Mouse (Mus musculus): ENCODE measurements around the gene Cutc. TPM values are rescaled to one million over a fixed set of nuclear protein-coding genes. Genes with fewer than 3 reads are reported as not detected.

The Cutc gene
- 7.1 and 9.0 TPM in 2 replicates for polyA plus RNA-seq (2014; fragmentation: Nextera tagmentation; extraction: Ambion mirVana)

GRCm38 (mm10) chr19:43752489-43753225 is at the start of gene Cutc, which contains the start of gene Cox15:
TSS of gene Cutc (plus strand) at chr19:43752996.
TSS of gene Cox15 (minus strand) at chr19:43753000.
- H3K9ac ChIP-seq (ENCODE audit: low read length) = peak within 1 kb of the TSS; percentile 68
- peak within 1 kb of the TSS; percentile 90 for H3K27ac ChIP-seq (ENCODE audit: low read depth, low read length)
- peaks cover 32% of the 10 kb centered on the region for H3K36me3 ChIP-seq (ENCODE audit: control insufficient read depth, insufficient read depth, low read length)
- H3K4me1 ChIP-seq (ENCODE audit: control insufficient read depth, insufficient read depth, low read length) = no peaks in the 10 kb centered on the region; the same call in 1 of the 2 replicates
- DNase-seq (ENCODE audit: low spot score) (peak; percentile 98), ATAC-seq (peak; percentile 94)
- WGBS = 1% methylated on average over 60 of the region's 62 CpGs
- H3K9me3 ChIP-seq (replicated peaks; ENCODE audit: control insufficient read depth, low read length) = no peaks in the 10 kb centered on the region
- peak within 1 kb of the TSS; percentile 67 for H3K4me2 ChIP-seq (ENCODE audit: low read length)
- no peaks in the 10 kb centered on the region for H3K27me3 ChIP-seq (replicated peaks; ENCODE audit: control insufficient read depth, insufficient read depth, low read length)
- H3K4me3 ChIP-seq (ENCODE audit: low read depth, low read length) = peak within 1 kb of the TSS; percentile 55

GRCm38 (mm10) chr19:43704211-43704610 is 48.6 kb upstream of the Cutc start:
- ATAC-seq (no peak), DNase-seq (ENCODE audit: low spot score) (no peak)
- Histone ChIP-seq H3K36me3 (ENCODE audit: control insufficient read depth, insufficient read depth, low read length) (peaks cover 47% of the 10 kb centered on the region), H3K27ac (ENCODE audit: low read depth, low read length) (no peak overlapping the region), H3K4me1 (ENCODE audit: control insufficient read depth, insufficient read depth, low read length) (no peaks in the 10 kb centered on the region), H3K9me3 (replicated peaks; ENCODE audit: control insufficient read depth, low read length) (no peaks in the 10 kb centered on the region), H3K27me3 (replicated peaks; ENCODE audit: control insufficient read depth, insufficient read depth, low read length) (no peaks in the 10 kb centered on the region), H3K4me2 (ENCODE audit: low read length) (no peak overlapping the region), H3K9ac (ENCODE audit: low read length) (no peak overlapping the region), H3K4me3 (ENCODE audit: low read depth, low read length) (no peak overlapping the region)
- 93% methylated on average over 11 of the region's 11 CpGs for WGBS

DNA sequence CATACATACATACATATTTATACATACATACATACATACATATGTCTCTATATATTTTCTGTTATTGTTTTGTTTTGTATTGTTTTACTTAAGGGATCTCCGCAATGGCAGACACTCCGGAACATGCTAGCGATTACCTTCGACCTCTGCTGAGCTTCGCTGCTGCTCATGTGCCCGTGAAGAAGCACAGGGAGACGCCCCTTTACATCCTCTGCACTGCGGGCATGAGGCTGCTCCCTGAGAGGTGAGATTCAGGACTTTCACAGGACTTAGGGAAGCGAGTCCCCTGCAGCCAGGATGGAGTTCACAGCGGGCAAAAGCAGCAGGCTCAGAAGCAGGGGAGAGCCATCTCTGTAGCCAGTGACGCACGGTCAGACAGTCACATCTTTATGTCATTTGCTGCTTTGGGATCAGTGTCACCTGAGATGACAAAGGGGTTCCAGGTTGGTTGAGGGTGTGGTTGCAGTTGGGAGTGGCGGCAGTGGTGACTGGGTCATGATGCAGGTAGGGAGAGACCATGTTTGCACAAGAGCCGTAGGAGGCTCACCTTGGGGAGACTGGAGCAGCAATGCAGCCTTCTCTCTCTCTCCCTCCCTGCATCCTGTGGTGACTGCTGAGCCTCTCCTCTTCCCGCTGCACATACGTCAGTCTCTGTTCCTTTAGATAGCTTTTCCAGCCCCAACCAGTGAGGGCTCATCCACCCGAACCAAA is 47.9 kb upstream of the Cutc start:
- Histone ChIP-seq H3K27me3 (replicated peaks; ENCODE audit: control insufficient read depth, insufficient read depth, low read length) (no peaks in the 10 kb centered on the region), H3K4me2 (ENCODE audit: low read length) (no peak overlapping the region), H3K4me1 (ENCODE audit: control insufficient read depth, insufficient read depth, low read length) (no peaks in the 10 kb centered on the region), H3K27ac (ENCODE audit: low read depth, low read length) (no peak overlapping the region), H3K9ac (ENCODE audit: low read length) (no peak overlapping the region), H3K9me3 (replicated peaks; ENCODE audit: control insufficient read depth, low read length) (no peaks in the 10 kb centered on the region), H3K36me3 (ENCODE audit: control insufficient read depth, insufficient read depth, low read length) (peaks cover 43% of the 10 kb centered on the region), H3K4me3 (ENCODE audit: low read depth, low read length) (no peak overlapping the region)
- 94% methylated on average over 17 of the region's 17 CpGs for WGBS
- DNase-seq (ENCODE audit: low spot score) (no peak), ATAC-seq (no peak)

DNA sequence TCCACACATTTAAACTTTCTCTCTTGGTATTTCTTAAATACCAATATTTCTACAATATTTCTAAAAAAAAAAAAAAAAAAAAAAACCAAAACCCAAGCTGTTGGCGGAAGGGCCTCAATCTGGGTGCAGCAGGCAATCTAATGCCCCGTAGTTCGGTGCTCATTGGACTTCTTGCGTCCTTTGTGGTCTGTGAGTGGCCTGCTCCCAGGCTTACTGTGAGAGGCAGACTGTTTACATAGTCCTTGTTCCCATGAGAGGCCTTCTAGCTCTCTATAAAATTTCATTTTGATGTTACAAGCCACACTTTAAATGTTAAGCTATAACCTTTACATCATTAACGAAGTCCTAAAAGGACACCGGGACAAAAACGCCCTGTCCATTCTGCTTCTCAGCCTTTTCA is 44.6 kb upstream of the Cutc start:
- Histone ChIP-seq H3K9ac (ENCODE audit: low read length) (no peak overlapping the region), H3K36me3 (ENCODE audit: control insufficient read depth, insufficient read depth, low read length) (peaks cover 46% of the 10 kb centered on the region)

GRCm38 (mm10) chr19:43709317-43709716 is 43.5 kb upstream of the Cutc start:
- 86% methylated on average over 8 of the region's 8 CpGs for WGBS
- H3K36me3 ChIP-seq (ENCODE audit: control insufficient read depth, insufficient read depth, low read length) = peaks cover 42% of the 10 kb centered on the region
- no peak overlapping the region for H3K4me3 ChIP-seq (ENCODE audit: low read depth, low read length)
- no peak overlapping the region for H3K27ac ChIP-seq (ENCODE audit: low read depth, low read length)
- no peak overlapping the region for H3K9ac ChIP-seq (ENCODE audit: low read length)
- H3K4me1 ChIP-seq (ENCODE audit: control insufficient read depth, insufficient read depth, low read length) = no peaks in the 10 kb centered on the region
- no peaks in the 10 kb centered on the region for H3K9me3 ChIP-seq (replicated peaks; ENCODE audit: control insufficient read depth, low read length)
- no peak for ATAC-seq
- no peaks in the 10 kb centered on the region for H3K27me3 ChIP-seq (replicated peaks; ENCODE audit: control insufficient read depth, insufficient read depth, low read length)
- H3K4me2 ChIP-seq (ENCODE audit: low read length) = no peak overlapping the region
- no peak for DNase-seq (ENCODE audit: low spot score)

More for the DNA sequence above, 44.6 kb upstream of the Cutc start:
- DNase-seq (ENCODE audit: low spot score) (no peak), ATAC-seq (no peak)
- no peak overlapping the region for H3K4me2 ChIP-seq (ENCODE audit: low read length)
- no peaks in the 10 kb centered on the region for H3K27me3 ChIP-seq (replicated peaks; ENCODE audit: control insufficient read depth, insufficient read depth, low read length)
- no peaks in the 10 kb centered on the region for H3K9me3 ChIP-seq (replicated peaks; ENCODE audit: control insufficient read depth, low read length)
- WGBS = 89% methylated on average over 7 of the region's 7 CpGs
- no peak overlapping the region for H3K27ac ChIP-seq (ENCODE audit: low read depth, low read length)
- H3K4me1 ChIP-seq (ENCODE audit: control insufficient read depth, insufficient read depth, low read length) = no peaks in the 10 kb centered on the region
- H3K4me3 ChIP-seq (ENCODE audit: low read depth, low read length) = no peak overlapping the region

DNA sequence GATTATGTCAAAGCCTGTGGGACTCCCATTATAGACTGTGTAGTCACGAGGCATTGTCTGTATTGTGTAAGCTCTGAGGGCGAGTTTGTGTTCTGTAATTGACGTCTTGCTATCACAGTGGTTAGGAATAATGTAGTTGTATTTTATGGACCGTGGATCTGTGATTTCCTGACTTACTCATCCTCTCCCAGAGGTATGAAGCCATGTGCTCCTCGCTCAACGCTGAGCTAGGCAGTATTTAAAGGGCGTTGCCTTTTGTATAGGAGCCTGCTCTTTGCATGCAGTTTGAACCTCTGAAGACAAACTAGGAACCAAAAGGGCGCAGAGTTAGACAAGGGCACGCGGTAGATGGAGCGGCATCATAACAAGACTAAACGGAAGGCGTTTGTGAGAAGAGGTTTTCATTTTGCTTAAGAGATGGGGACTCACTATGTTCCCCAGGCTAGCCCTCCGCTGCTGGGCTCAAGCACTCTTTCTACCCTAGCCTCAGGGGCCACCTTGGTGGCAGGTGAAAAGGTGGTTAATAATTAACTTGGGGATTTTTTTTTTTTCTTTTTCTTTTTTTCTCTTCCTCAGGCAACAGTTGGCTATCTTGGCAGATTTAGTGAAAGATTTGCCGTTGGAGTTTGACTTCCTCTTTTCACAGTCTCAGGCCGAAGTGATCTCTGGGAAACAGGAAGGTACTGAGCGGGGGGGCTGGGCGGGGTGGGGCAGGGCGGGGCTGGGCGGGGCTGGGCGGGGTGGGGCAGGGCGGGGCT is 41.5 kb upstream of the Cutc start:
- WGBS = 58% methylated on average over 22 of the region's 22 CpGs
- no peak overlapping the region for H3K4me2 ChIP-seq (ENCODE audit: low read length)
- no peak overlapping the region for H3K27ac ChIP-seq (ENCODE audit: low read depth, low read length)
- H3K9me3 ChIP-seq (replicated peaks; ENCODE audit: control insufficient read depth, low read length) = no peaks in the 10 kb centered on the region
- ATAC-seq (no peak), DNase-seq (ENCODE audit: low spot score) (no peak)
- no peak overlapping the region for H3K9ac ChIP-seq (ENCODE audit: low read length)
- peaks cover 24% of the 10 kb centered on the region for H3K36me3 ChIP-seq (ENCODE audit: control insufficient read depth, insufficient read depth, low read length)
- H3K27me3 ChIP-seq (replicated peaks; ENCODE audit: control insufficient read depth, insufficient read depth, low read length) = no peaks in the 10 kb centered on the region
- H3K4me1 ChIP-seq (ENCODE audit: control insufficient read depth, insufficient read depth, low read length) = no peaks in the 10 kb centered on the region
- no peak overlapping the region for H3K4me3 ChIP-seq (ENCODE audit: low read depth, low read length)

GRCm38 (mm10) chr19:43711971-43712370 is 40.8 kb upstream of the Cutc start:
- H3K27me3 ChIP-seq (replicated peaks; ENCODE audit: control insufficient read depth, insufficient read depth, low read length) = no peaks in the 10 kb centered on the region
- H3K9ac ChIP-seq (ENCODE audit: low read length) = no peak overlapping the region
- WGBS = 77% methylated on average over 5 of the region's 5 CpGs
- peaks cover 18% of the 10 kb centered on the region for H3K36me3 ChIP-seq (ENCODE audit: control insufficient read depth, insufficient read depth, low read length)
- H3K4me2 ChIP-seq (ENCODE audit: low read length) = no peak overlapping the region
- no peak overlapping the region for H3K4me3 ChIP-seq (ENCODE audit: low read depth, low read length)
- H3K4me1 ChIP-seq (ENCODE audit: control insufficient read depth, insufficient read depth, low read length) = no peaks in the 10 kb centered on the region
- DNase-seq (ENCODE audit: low spot score) (no peak), ATAC-seq (no peak)
- H3K9me3 ChIP-seq (replicated peaks; ENCODE audit: control insufficient read depth, low read length) = no peaks in the 10 kb centered on the region
- no peak overlapping the region for H3K27ac ChIP-seq (ENCODE audit: low read depth, low read length)

GRCm38 (mm10) chr19:43720061-43720460 is 32.7 kb upstream of the Cutc start:
- no peak for ATAC-seq
- 94% methylated on average over 11 of the region's 11 CpGs for WGBS

More at GRCm38 (mm10) chr19:43720061-43720460, 32.7 kb upstream of the Cutc start:
- no peak overlapping the region for H3K4me3 ChIP-seq (ENCODE audit: low read depth, low read length)
- no peak overlapping the region for H3K27ac ChIP-seq (ENCODE audit: low read depth, low read length)
- no peaks in the 10 kb centered on the region for H3K27me3 ChIP-seq (replicated peaks; ENCODE audit: control insufficient read depth, insufficient read depth, low read length)
- H3K36me3 ChIP-seq (ENCODE audit: control insufficient read depth, insufficient read depth, low read length) = peaks cover 44% of the 10 kb centered on the region
- no peak overlapping the region for H3K4me2 ChIP-seq (ENCODE audit: low read length)
- DNase-seq (ENCODE audit: low spot score) = no peak
- H3K4me1 ChIP-seq (ENCODE audit: control insufficient read depth, insufficient read depth, low read length) = no peaks in the 10 kb centered on the region
- no peak overlapping the region for H3K9ac ChIP-seq (ENCODE audit: low read length)
- no peaks in the 10 kb centered on the region for H3K9me3 ChIP-seq (replicated peaks; ENCODE audit: control insufficient read depth, low read length)

Measured in forebrain, embryonic 14.5 days (tissue).